Mouse (Mus musculus): ENCODE results near the gene Hcn2. TPM values are rescaled to one million over a fixed set of nuclear protein-coding genes. Genes with fewer than 3 reads are reported as not detected.

The Hcn2 gene
- 0.15 and 0.20 TPM in 2 replicates for polyA plus RNA-seq (2014; fragmentation: Nextera tagmentation; extraction: Ambion mirVana)

DNA sequence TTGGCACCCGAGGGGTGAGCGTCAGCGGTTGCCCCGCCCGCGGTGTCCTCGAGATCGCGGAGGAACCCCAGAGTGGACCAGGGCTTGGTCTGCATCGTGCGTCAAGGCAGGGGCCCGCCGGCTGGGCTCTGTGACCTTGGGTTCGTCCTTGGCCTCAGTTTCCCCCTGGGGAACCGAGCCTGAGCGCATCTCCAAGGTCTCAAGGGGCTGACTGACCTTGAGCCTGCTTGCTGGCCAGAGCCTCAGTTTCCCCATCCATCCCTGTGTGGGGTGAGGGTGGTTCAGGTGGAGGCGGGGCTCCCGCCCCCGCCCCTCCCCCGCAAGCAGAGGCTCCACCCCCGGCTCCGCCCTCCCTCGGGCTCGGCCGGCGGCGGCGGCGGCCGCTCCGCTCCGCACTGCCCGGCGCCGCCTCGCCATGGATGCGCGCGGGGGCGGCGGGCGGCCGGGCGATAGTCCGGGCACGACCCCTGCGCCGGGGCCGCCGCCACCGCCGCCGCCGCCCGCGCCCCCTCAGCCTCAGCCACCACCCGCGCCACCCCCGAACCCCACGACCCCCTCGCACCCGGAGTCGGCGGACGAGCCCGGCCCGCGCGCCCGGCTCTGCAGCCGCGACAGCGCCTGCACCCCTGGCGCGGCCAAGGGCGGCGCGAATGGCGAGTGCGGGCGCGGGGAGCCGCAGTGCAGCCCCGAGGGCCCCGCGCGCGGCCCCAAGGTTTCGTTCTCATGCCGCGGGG lies at the start of gene Hcn2:
Gene Hcn2, plus strand, starts transcription at position 381 of the 734 bp plus-strand sequence.
- Histone ChIP-seq H3K4me2 (replicated peaks; ENCODE audit: low read depth, low read length) (peak within 1 kb of the TSS; percentile 73), H3K27ac (ENCODE audit: low read depth, low read length) (no peak within 1 kb of the TSS), H3K4me1 (replicated peaks; ENCODE audit: control insufficient read depth, insufficient read depth, low read length) (no peaks in the 10 kb centered on the region), H3K27me3 (ENCODE audit: control insufficient read depth, insufficient read depth, low read length) (peaks cover 45% of the 10 kb centered on the region), H3K36me3 (ENCODE audit: control insufficient read depth, insufficient read depth, low read length) (no peaks in the 10 kb centered on the region), H3K9ac (ENCODE audit: low read depth, low read length) (peak within 1 kb of the TSS; percentile 50; the same call in 1 of the 2 replicates), H3K9me3 (ENCODE audit: control insufficient read depth, low read length) (no peaks in the 10 kb centered on the region), H3K4me3 (ENCODE audit: low read depth, low read length) (peak within 1 kb of the TSS; percentile 37)
- DNase-seq (ENCODE audit: low spot score) (peak; percentile 51), ATAC-seq (ENCODE audit: low FRiP score) (peak; percentile 45)
- 2% methylated on average over 44 of the region's 91 CpGs for WGBS

DNA sequence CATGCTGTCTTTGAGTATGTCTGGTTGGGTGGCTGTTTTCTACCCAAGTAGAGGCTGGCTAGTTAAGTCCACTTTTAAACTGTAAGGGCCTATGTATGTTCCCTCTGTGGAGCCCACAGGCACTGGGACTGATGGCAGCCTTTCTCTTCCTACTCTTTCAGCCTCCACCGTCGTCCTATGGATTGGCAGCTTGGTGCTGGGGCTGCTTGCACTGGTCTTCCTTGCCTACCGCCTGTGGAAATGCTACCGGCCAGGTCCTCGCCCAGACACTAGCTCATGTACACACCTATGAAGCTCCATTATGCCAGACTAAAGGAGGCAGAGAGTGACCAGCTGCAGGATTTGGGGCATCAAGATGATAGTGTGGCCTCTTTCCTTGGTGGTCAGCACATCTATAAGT lies 48.4 kb upstream of the Hcn2 start:
- Histone ChIP-seq H3K4me2 (replicated peaks; ENCODE audit: low read depth, low read length) (no peak overlapping the region), H3K9me3 (ENCODE audit: control insufficient read depth, low read length) (no peaks in the 10 kb centered on the region), H3K27me3 (ENCODE audit: control insufficient read depth, insufficient read depth, low read length) (no peaks in the 10 kb centered on the region), H3K4me1 (replicated peaks; ENCODE audit: control insufficient read depth, insufficient read depth, low read length) (peaks cover 6% of the 10 kb centered on the region), H3K4me3 (ENCODE audit: low read depth, low read length) (no peak overlapping the region), H3K27ac (ENCODE audit: low read depth, low read length) (no peak overlapping the region), H3K9ac (ENCODE audit: low read depth, low read length) (no peak overlapping the region), H3K36me3 (ENCODE audit: control insufficient read depth, insufficient read depth, low read length) (no peaks in the 10 kb centered on the region)
- no peak for ATAC-seq (ENCODE audit: low FRiP score)
- WGBS, result 86% methylated on average over 5 of the region's 5 CpGs
- no peak for DNase-seq (ENCODE audit: low spot score)

DNA sequence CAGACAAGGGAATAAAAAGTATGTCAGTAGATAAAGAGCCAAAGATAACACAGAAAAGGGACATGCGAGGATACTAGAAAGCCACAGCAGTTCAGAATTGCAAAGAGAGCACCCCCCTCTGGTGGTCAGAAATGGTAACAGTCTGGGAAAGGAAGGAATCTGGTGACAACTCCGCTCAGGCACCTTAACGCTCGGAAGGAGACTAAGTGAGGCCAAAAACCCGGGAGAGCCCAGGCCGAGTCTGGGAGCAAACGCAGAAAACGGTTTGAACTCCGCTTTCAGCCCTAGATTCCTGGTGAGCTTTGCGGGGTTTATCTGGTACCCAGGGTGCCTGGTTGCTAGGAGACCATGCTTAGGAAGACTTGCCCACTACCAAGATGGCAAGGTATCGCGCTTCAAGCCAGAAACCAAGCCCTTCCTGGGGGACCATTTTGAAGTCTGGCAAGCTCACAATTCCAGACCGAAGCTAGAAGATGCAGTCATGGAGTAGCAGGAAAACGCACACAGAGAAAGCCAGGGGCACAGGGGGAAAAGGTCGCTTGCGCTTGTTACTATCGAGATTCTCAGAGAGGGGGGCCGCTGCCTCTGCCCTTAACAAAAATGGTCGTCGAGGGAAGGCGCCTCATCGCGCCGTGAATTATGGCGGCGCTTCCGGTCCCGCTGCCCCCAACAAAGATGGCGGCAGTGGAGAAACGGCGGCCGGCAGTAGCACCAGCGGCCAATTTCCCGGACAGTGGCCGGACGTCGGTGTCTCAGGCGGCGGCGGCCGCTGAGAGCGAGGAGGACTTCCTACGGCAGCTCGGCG lies 47.5 kb upstream of the Hcn2 start, which contains the start of gene Tpgs1:
Gene Tpgs1, plus strand, starts transcription at position 599 of the 805 bp plus-strand sequence.
- WGBS, result under 1% methylated on average over 45 of the region's 45 CpGs
- H3K9ac ChIP-seq (ENCODE audit: low read depth, low read length), result peak within 1 kb of the TSS; percentile 96
- DNase-seq (ENCODE audit: low spot score), result peak; percentile 93
- H3K36me3 ChIP-seq (ENCODE audit: control insufficient read depth, insufficient read depth, low read length), result no peaks in the 10 kb centered on the region
- ATAC-seq (ENCODE audit: low FRiP score), result peak; percentile 81
- no peaks in the 10 kb centered on the region for H3K27me3 ChIP-seq (ENCODE audit: control insufficient read depth, insufficient read depth, low read length)
- peaks cover 6% of the 10 kb centered on the region for H3K4me1 ChIP-seq (replicated peaks; ENCODE audit: control insufficient read depth, insufficient read depth, low read length)
- no peaks in the 10 kb centered on the region for H3K9me3 ChIP-seq (ENCODE audit: control insufficient read depth, low read length)
- H3K27ac ChIP-seq (ENCODE audit: low read depth, low read length), result peak within 1 kb of the TSS; percentile 95
- H3K4me2 ChIP-seq (replicated peaks; ENCODE audit: low read depth, low read length), result peak within 1 kb of the TSS; percentile 91
- peak within 1 kb of the TSS; percentile 96 for H3K4me3 ChIP-seq (ENCODE audit: low read depth, low read length)

DNA sequence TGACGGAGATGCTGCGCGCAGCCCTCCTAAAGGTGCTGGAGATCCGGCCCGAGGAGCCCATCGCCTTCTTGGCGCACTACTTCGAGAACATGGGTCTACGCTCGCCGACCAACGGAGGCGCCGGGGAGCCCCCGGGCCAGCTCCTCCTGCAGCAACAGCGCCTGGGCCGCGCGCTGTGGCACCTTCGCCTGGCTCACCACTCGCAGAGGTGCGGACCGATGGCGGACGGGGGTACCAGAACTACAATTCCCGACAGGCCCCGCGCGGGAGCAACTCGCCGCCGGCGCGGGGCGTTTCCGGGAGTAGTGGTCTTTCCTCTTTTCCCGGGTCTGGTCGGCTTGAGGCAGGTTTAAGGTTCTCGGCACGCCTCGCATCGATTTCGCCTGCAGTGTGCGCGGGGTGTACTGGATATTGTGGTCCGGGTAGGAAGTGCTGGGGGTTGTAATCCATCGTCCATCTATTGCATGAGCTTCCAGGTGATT lies 46.8 kb upstream of the Hcn2 start:
- Histone ChIP-seq H3K9me3 (ENCODE audit: control insufficient read depth, low read length) (no peaks in the 10 kb centered on the region), H3K9ac (ENCODE audit: low read depth, low read length) (peak overlapping the region; percentile 96), H3K27me3 (ENCODE audit: control insufficient read depth, insufficient read depth, low read length) (no peaks in the 10 kb centered on the region), H3K4me2 (replicated peaks; ENCODE audit: low read depth, low read length) (peak overlapping the region; percentile 91), H3K4me1 (replicated peaks; ENCODE audit: control insufficient read depth, insufficient read depth, low read length) (peaks cover 6% of the 10 kb centered on the region), H3K4me3 (ENCODE audit: low read depth, low read length) (peak overlapping the region; percentile 96), H3K27ac (ENCODE audit: low read depth, low read length) (peak overlapping the region; percentile 95), H3K36me3 (ENCODE audit: control insufficient read depth, insufficient read depth, low read length) (no peaks in the 10 kb centered on the region)
- DNase-seq (ENCODE audit: low spot score) (peak; percentile 91), ATAC-seq (ENCODE audit: low FRiP score) (peak; percentile 72)
- under 1% methylated on average over 47 of the region's 47 CpGs for WGBS

DNA sequence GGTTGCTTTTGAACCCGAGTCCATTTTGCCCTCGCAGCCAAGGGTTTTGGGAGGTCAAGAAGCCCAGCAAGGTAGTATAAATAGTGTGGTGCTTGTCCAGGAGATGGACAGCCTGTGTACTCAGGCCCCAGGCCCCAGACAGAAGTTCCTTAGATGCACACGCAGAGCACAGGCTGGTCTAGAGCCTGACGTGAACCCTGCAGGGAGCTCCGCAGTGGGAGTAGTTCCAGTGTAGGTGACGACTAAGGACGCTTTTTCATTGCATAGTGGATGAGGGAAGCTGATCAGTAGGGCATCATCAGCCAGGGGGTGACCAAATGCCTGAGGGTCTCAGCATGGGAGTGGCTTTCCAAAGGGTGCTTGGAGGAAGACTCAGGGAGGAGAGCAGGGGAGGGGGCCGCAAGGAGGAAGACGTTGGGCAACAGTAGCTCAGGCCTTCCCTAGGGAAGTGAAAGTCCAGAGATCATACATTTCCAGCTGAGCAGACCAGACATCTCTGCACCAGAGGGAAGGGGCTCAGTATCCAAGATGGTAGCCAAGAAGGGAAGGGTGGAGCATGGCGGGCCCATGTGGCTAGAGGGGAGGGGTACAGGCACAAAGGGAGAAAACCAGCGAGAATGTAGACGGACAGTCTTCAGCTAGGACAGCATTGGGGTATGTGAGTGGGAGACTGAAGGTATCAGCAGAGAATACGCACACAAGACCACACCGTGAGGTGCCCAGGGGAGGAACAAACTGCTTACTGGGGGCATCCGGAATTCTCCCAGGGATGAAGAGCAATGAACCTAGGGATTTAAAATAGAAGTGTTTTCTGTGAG lies 46.2 kb upstream of the Hcn2 start:
- Histone ChIP-seq H3K9me3 (ENCODE audit: control insufficient read depth, low read length) (no peaks in the 10 kb centered on the region), H3K4me3 (ENCODE audit: low read depth, low read length) (peak overlapping the region; percentile 96), H3K4me2 (replicated peaks; ENCODE audit: low read depth, low read length) (peak overlapping the region; percentile 91), H3K27me3 (ENCODE audit: control insufficient read depth, insufficient read depth, low read length) (no peaks in the 10 kb centered on the region), H3K9ac (ENCODE audit: low read depth, low read length) (peak overlapping the region; percentile 96), H3K36me3 (ENCODE audit: control insufficient read depth, insufficient read depth, low read length) (no peaks in the 10 kb centered on the region), H3K27ac (ENCODE audit: low read depth, low read length) (peak overlapping the region; percentile 95; the same call in 1 of the 2 replicates), H3K4me1 (replicated peaks; ENCODE audit: control insufficient read depth, insufficient read depth, low read length) (peaks cover 6% of the 10 kb centered on the region)
- 37% methylated on average over 15 of the region's 15 CpGs for WGBS
- DNase-seq (ENCODE audit: low spot score), result no peak
- peak; percentile 36 for ATAC-seq (ENCODE audit: low FRiP score)

DNA sequence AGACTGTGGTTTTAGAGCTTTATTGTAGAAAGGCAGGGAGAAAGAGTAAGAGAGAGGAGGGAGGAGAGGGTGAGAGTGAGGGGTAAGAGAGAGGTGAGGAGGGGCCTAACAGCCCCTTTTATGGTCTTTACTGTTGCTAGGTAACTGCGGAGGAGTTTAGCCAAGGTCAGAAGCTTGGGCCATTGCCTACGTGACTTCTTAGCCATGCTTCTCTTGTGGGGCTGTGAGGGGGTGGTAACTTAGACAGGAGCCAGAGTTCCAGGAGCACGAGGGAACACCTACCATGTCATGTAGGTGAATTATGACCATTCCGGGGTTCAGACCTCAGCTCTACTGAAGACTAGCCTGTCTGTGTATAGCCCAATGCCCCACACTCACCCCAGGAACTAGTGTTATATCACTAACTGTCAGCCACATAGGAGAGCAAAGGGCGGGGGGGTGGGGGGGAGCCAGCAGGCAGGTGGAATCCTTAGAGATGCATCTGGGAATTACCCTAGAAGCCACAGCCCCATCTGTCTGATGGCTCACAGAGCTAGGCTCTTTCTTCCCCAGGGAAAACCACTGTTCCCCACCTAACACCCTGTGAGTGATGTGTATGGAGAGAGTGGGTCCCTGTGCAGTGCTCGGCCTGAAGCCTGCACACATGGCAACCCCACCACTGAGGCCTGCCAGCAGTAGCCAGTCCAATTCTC lies 44.9 kb upstream of the Hcn2 start:
- 68% methylated on average over 6 of the region's 6 CpGs for WGBS
- H3K27ac ChIP-seq (ENCODE audit: low read depth, low read length), result no peak overlapping the region
- H3K4me2 ChIP-seq (replicated peaks; ENCODE audit: low read depth, low read length), result no peak overlapping the region
- no peaks in the 10 kb centered on the region for H3K9me3 ChIP-seq (ENCODE audit: control insufficient read depth, low read length)
- no peak overlapping the region for H3K4me3 ChIP-seq (ENCODE audit: low read depth, low read length)
- H3K9ac ChIP-seq (ENCODE audit: low read depth, low read length), result no peak overlapping the region
- no peaks in the 10 kb centered on the region for H3K27me3 ChIP-seq (ENCODE audit: control insufficient read depth, insufficient read depth, low read length)
- 0 out of 2 replicates have a peak, but pooled peaks cover 3% of the 10 kb centered on the region for H3K36me3 ChIP-seq (ENCODE audit: control insufficient read depth, insufficient read depth, low read length)
- DNase-seq (ENCODE audit: low spot score) (no peak), ATAC-seq (ENCODE audit: low FRiP score) (no peak)
- H3K4me1 ChIP-seq (replicated peaks; ENCODE audit: control insufficient read depth, insufficient read depth, low read length), result peaks cover 6% of the 10 kb centered on the region

DNA sequence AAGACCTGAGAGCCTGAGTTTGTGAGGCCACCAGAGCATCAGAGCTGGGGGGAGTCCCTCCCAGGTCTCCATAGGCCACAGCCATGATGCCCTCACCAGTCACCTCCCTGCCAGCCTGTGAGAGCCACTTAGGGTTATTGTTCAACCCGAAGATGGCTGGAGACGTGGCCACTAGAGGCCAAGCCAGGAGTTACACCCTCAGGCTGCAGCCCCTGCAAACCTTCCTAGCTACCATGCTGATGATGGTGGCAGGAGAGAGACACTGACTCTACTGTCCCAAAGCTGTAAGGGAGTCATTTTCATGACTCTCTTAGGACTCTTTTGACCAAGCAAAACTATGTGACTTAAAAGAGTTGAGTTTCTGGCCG lies 44.4 kb upstream of the Hcn2 start:
- no peak overlapping the region for H3K4me3 ChIP-seq (ENCODE audit: low read depth, low read length)
- no peak overlapping the region for H3K4me2 ChIP-seq (replicated peaks; ENCODE audit: low read depth, low read length)
- ATAC-seq (ENCODE audit: low FRiP score) (no peak), DNase-seq (ENCODE audit: low spot score) (no peak)
- no peak overlapping the region for H3K27ac ChIP-seq (ENCODE audit: low read depth, low read length)
- WGBS, result 66% methylated on average over 3 of the region's 3 CpGs
- no peaks in the 10 kb centered on the region for H3K9me3 ChIP-seq (ENCODE audit: control insufficient read depth, low read length)
- H3K9ac ChIP-seq (ENCODE audit: low read depth, low read length), result no peak overlapping the region
- H3K36me3 ChIP-seq (ENCODE audit: control insufficient read depth, insufficient read depth, low read length), result 0 out of 2 replicates have a peak, but pooled peaks cover 3% of the 10 kb centered on the region
- peaks cover 6% of the 10 kb centered on the region for H3K4me1 ChIP-seq (replicated peaks; ENCODE audit: control insufficient read depth, insufficient read depth, low read length)
- H3K27me3 ChIP-seq (ENCODE audit: control insufficient read depth, insufficient read depth, low read length), result no peaks in the 10 kb centered on the region

DNA sequence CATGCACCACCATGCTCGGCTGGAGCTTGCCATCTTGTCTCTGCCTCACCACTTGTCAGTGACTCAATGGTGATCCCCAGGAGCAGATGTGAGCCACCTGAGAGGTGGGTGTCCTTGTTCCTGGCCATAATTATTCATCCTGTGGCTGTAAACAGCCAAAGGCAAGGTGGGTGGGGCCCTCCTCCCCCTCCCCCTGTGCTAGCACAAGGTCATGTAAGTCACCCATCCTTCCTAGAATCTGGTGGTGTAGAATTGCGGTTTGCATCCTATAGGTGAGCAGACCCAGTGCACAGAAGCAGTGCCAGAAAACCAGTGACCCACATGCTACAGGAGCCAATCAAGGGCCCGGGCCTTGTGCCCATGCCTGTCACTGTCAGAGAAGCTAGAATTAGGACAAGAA lies 43.4 kb upstream of the Hcn2 start:
- WGBS, result 85% methylated on average over 3 of the region's 3 CpGs
- no peak overlapping the region for H3K27ac ChIP-seq (ENCODE audit: low read depth, low read length)
- no peak overlapping the region for H3K4me3 ChIP-seq (ENCODE audit: low read depth, low read length)
- ATAC-seq (ENCODE audit: low FRiP score), result no peak
- no peak overlapping the region for H3K4me2 ChIP-seq (replicated peaks; ENCODE audit: low read depth, low read length)
- H3K27me3 ChIP-seq (ENCODE audit: control insufficient read depth, insufficient read depth, low read length), result no peaks in the 10 kb centered on the region
- no peak for DNase-seq (ENCODE audit: low spot score)
- H3K9ac ChIP-seq (ENCODE audit: low read depth, low read length), result no peak overlapping the region
- H3K9me3 ChIP-seq (ENCODE audit: control insufficient read depth, low read length), result no peaks in the 10 kb centered on the region
- peaks cover 6% of the 10 kb centered on the region for H3K4me1 ChIP-seq (replicated peaks; ENCODE audit: control insufficient read depth, insufficient read depth, low read length)
- 0 out of 2 replicates have a peak, but pooled peaks cover 3% of the 10 kb centered on the region for H3K36me3 ChIP-seq (ENCODE audit: control insufficient read depth, insufficient read depth, low read length)

All from hindbrain, embryonic 11.5 days (tissue).